In genomic region chr12:105823472-105823871, GRCm38 (mm10) we compare ENCODE assay signal across 27 mouse cellular contexts. TPM values are rescaled to one million over a fixed set of nuclear protein-coding genes. Genes with fewer than 3 reads are reported as not detected.
A peak's percentile ranks its signal among the peaks of the same experiment; 100 is the strongest.
DNase-seq lines count a peak whose midpoint lies in the region; ATAC-seq and TF ChIP-seq lines count a peak whose summit lies in the region.
"Had no signal": no experiment of that assay in that cellular context is flagged by ENCODE, and none has a peak within 500 bp of the region (broad histone marks: within the 10 kb centered on the region; RNA-seq: fewer than 3 reads in every experiment).

No protein-coding gene starts in this region.

- ATAC-seq in frontal cortex, adult (ENCODE audit: low TSS enrichment) = 0 out of 2 replicates have a peak, but pooled peaks have one; percentile 23
- peak; percentile 69 for ATAC-seq in megakaryocyte, adult 5-6 weeks (ENCODE audit: poor library complexity, severe bottlenecking)
- ATAC-seq in midbrain, embryonic 11.5 days (ENCODE audit: low FRiP score) = no peak
- ATAC-seq: forebrain, embryonic 15.5 days; hindbrain, embryonic 16.5 days had no signal

- no peak overlapping the region for H3K4me2 ChIP-seq in midbrain, embryonic 11.5 days
- H3K4me2 ChIP-seq: embryonic facial prominence, embryonic 13.5 days; forebrain, embryonic 12.5 days; forebrain, embryonic 15.5 days; heart, embryonic 12.5 days; heart, embryonic 15.5 days; hindbrain, embryonic 13.5 days had no signal

- TF ChIP-seq POLR2A in bone marrow macrophage, adult 2 months (IDR thresholded peaks at IDR 0.05; ENCODE audit: borderline replicate concordance, low read depth, low read length) = no peak

- WGBS in midbrain, embryonic 11.5 days = 92% methylated on average over 4 of the region's 4 CpGs

- TF ChIP-seq CTCF in bone marrow macrophage, adult 2 months (IDR thresholded peaks at IDR 0.05; ENCODE audit: low read depth, low read length) = no peak

- H3K27me3 ChIP-seq in midbrain, embryonic 11.5 days (ENCODE audit: control insufficient read depth, insufficient read depth, low read length) = no peaks in the 10 kb centered on the region
- H3K27me3 ChIP-seq: embryonic facial prominence, embryonic 13.5 days; forebrain, embryonic 12.5 days; forebrain, embryonic 15.5 days; heart, embryonic 12.5 days; heart, embryonic 15.5 days; hindbrain, embryonic 13.5 days had no signal

- H3K4me1 ChIP-seq in bone marrow macrophage, adult 2 months (ENCODE audit: control insufficient read depth, insufficient read depth, low read length) = peaks cover 27% of the 10 kb centered on the region
- no peaks in the 10 kb centered on the region for H3K4me1 ChIP-seq in midbrain, embryonic 11.5 days (ENCODE audit: control insufficient read depth, insufficient read depth, low read length)
- H3K4me1 ChIP-seq: embryonic facial prominence, embryonic 10.5 days; embryonic facial prominence, embryonic 13.5 days; forebrain, embryonic 12.5 days; forebrain, embryonic 15.5 days; heart, embryonic 12.5 days; heart, embryonic 15.5 days; hindbrain, embryonic 10.5 days; hindbrain, embryonic 13.5 days had no signal

- no peak for DNase-seq in frontal cortex, adult 2 months (ENCODE audit: extremely low spot score in 1 of 2, low spot score in 1 of 2)
- no peak for DNase-seq in ovary, postnatal 10 days (ENCODE audit: low spot score)
- no peak for DNase-seq in left cerebral cortex, adult 8-10 months (ENCODE audit: low spot score in 2 of 2)
- no peak for DNase-seq in midbrain, embryonic 11.5 days (ENCODE audit: low spot score, missing footprints)
- DNase-seq: adrenal gland, adult 2 months; adrenal gland, postnatal 14 days; cerebellum, adult 18-20 months; cerebellum, adult 9-10 months; cerebellum, postnatal 14 days; gastrocnemius, adult 2 months; gastrocnemius, postnatal 14 days; heart, adult 18-20 months; heart, postnatal 10 days; heart, postnatal 36 days had no signal

- no peak overlapping the region for H3K9ac ChIP-seq in midbrain, embryonic 11.5 days (ENCODE audit: low read length)
- H3K9ac ChIP-seq: embryonic facial prominence, embryonic 13.5 days; forebrain, embryonic 12.5 days; forebrain, embryonic 15.5 days; heart, embryonic 12.5 days; heart, embryonic 15.5 days; hindbrain, embryonic 13.5 days had no signal

- no peaks in the 10 kb centered on the region for H3K9me3 ChIP-seq in midbrain, embryonic 11.5 days (ENCODE audit: control insufficient read depth, low read length)
- H3K9me3 ChIP-seq: embryonic facial prominence, embryonic 10.5 days; embryonic facial prominence, embryonic 13.5 days; forebrain, embryonic 12.5 days; forebrain, embryonic 15.5 days; heart, embryonic 12.5 days; heart, embryonic 15.5 days; hindbrain, embryonic 10.5 days; hindbrain, embryonic 13.5 days had no signal

- peaks cover 23% of the 10 kb centered on the region for H3K36me3 ChIP-seq in midbrain, embryonic 11.5 days (ENCODE audit: control insufficient read depth, insufficient read depth, low read length)

- no peak overlapping the region for H3K4me3 ChIP-seq in bone marrow macrophage, adult 2 months (ENCODE audit: insufficient read depth, low read length)
- no peak overlapping the region for H3K4me3 ChIP-seq in midbrain, embryonic 11.5 days (ENCODE audit: low read depth, low read length)
- H3K4me3 ChIP-seq: embryonic facial prominence, embryonic 10.5 days; embryonic facial prominence, embryonic 13.5 days; erythroblast, embryonic 14.5 days; forebrain, embryonic 12.5 days; forebrain, embryonic 15.5 days; gastrocnemius, adult 2 months; heart, embryonic 12.5 days; heart, embryonic 15.5 days; hindbrain, embryonic 10.5 days; hindbrain, embryonic 13.5 days had no signal

- peak overlapping the region; percentile 48 for H3K27ac ChIP-seq in bone marrow macrophage, adult 2 months (ENCODE audit: insufficient read depth, low read depth, low read length)
- no peak overlapping the region for H3K27ac ChIP-seq in midbrain, embryonic 11.5 days (ENCODE audit: low read depth, low read length)
- H3K27ac ChIP-seq: embryonic facial prominence, embryonic 10.5 days; embryonic facial prominence, embryonic 13.5 days; forebrain, embryonic 12.5 days; forebrain, embryonic 15.5 days; gastrocnemius, adult 2 months; heart, embryonic 15.5 days; hindbrain, embryonic 10.5 days; hindbrain, embryonic 13.5 days had no signal

RNA-seq across cellular contexts. Expression of gene Papola, which starts 39.0 kb away (rescaled TPM):
- 117 and 123 TPM in 2 replicates for polyA plus RNA-seq in frontal cortex, adult 2 months (2012; rRNA removed)
- 131 and 144 TPM in 2 replicates for polyA plus RNA-seq in bone marrow macrophage, adult 2 months (2012; ENCODE audit: insufficient read depth, insufficient read length, missing spikeins)
- 218 and 251 TPM in 2 replicates for total RNA-seq in megakaryocyte, adult 5-6 weeks (2015)
- 129 and 148 TPM in 2 replicates for total RNA-seq in megakaryocyte, adult 5-6 weeks (2017)
- total RNA-seq in left cerebral cortex, adult 8-10 months (2022) = 100 to 1,000 TPM; 117 to 139 (median 131) TPM
- polyA plus RNA-seq in midbrain, embryonic 11.5 days (2014; fragmentation: Nextera tagmentation; extraction: Ambion mirVana) = 253 and 285 TPM in 2 replicates
